Mouse (Mus musculus) gonadal fat pad, adult 2 months (tissue): Measurements from ENCODE around the gene Tmem45a2. TPM values are rescaled to one million over a fixed set of nuclear protein-coding genes. Genes with fewer than 3 reads are reported as not detected.

Experiments
- polyA plus RNA-seq: library from polyadenylated mRNA; depleted of rRNA; stranded (reverse); fragments of >200 nt; gene quantifications from 2 replicates; pipeline ENCODE4 v1.2.3, GENCODE M21; 2012; rRNA removed

Tmem45a2 gene
- polyA plus RNA-seq, 1 experiment: not detected

Other genes with a start within 250 kb of the Tmem45a2 start
- 4.0 and 4.4 TPM in 2 replicates for gene Tmem45a, start 185.2 kb downstream of the Tmem45a2 start, polyA plus RNA-seq
- gene Lnp1, start 143.3 kb downstream of the Tmem45a2 start, polyA plus RNA-seq: not detected in 2 replicates
- 13.0 and 13.5 TPM in 2 replicates for gene Tomm70a, start 50.3 kb upstream of the Tmem45a2 start, polyA plus RNA-seq
- gene Nit2, start 96.0 kb upstream of the Tmem45a2 start, polyA plus RNA-seq: 18.7 and 25.9 TPM in 2 replicates
- gene Tbc1d23, start 160.1 kb upstream of the Tmem45a2 start, polyA plus RNA-seq: 17.7 and 18.5 TPM in 2 replicates
- gene Tmem30c, start 221.5 kb upstream of the Tmem45a2 start, polyA plus RNA-seq: 0.09 and 0.15 TPM in 2 replicates